Mouse (Mus musculus) hindbrain, embryonic 15.5 days (tissue): Measurements from ENCODE around the gene Specc1. TPM values are rescaled to one million over a fixed set of nuclear protein-coding genes. Genes with fewer than 3 reads are reported as not detected.

Source experiments
- polyA plus RNA-seq: library from polyadenylated mRNA; unstranded; fragments of >200 nt; fragmentation: Nextera tagmentation; extraction: Ambion mirVana; gene quantifications from 2 replicates; pipeline ENCODE4 v1.2.1, GENCODE M21; 2015

Specc1 gene
- polyA plus RNA-seq, 1 experiment from 2014 or later, result 10.2 TPM

Other genes starting within 250 kb of the Specc1 start
- not detected in 2 replicates for gene Slc5a10, start 235.9 kb upstream of the Specc1 start, polyA plus RNA-seq
- gene Prpsap2, start 194.7 kb upstream of the Specc1 start, polyA plus RNA-seq, result 49.7 and 52.0 TPM in 2 replicates
- gene Ulk2, start 101.7 kb upstream of the Specc1 start, polyA plus RNA-seq, result 38.2 and 41.8 TPM in 2 replicates
- 12.5 and 12.9 TPM in 2 replicates for gene Akap10, start 26.5 kb upstream of the Specc1 start, polyA plus RNA-seq